1 mouse cellular context compared by ENCODE assay signal in genomic region chr2:136890716-136891067, GRCm38 (mm10).
TF ChIP-seq lines count a peak whose summit lies in the region.

No protein-coding gene starts in this region.

TF ChIP-seq in CH12.LX, 34 proteins besides CTCF, POLR2A, EP300 and RAD21:
- TF ChIP-seq SIN3A (IDR thresholded peaks at IDR 0.05; ENCODE audit: low read length) (peak; percentile 56; the same call in 1 of the 2 replicates), E2F4 (IDR thresholded peaks at IDR 0.05; ENCODE audit: insufficient replicate concordance, low read depth, low read length) (peak; percentile 48; the same call in 1 of the 2 replicates), MXI1 (IDR thresholded peaks at IDR 0.05; ENCODE audit: low read depth, low read length) (peak; percentile 74), TBP (conservative IDR thresholded peaks at IDR 0.05; ENCODE audit: low read depth, low read length) (0 out of 2 replicates have a peak, but pooled peaks have one; percentile 15), CHD1 (IDR thresholded peaks at IDR 0.05; ENCODE audit: low read depth, low read length) (0 out of 2 replicates have a peak, but pooled peaks have one; percentile 28)
